Mouse (Mus musculus): ENCODE results near the gene Cryba2.

DNA sequence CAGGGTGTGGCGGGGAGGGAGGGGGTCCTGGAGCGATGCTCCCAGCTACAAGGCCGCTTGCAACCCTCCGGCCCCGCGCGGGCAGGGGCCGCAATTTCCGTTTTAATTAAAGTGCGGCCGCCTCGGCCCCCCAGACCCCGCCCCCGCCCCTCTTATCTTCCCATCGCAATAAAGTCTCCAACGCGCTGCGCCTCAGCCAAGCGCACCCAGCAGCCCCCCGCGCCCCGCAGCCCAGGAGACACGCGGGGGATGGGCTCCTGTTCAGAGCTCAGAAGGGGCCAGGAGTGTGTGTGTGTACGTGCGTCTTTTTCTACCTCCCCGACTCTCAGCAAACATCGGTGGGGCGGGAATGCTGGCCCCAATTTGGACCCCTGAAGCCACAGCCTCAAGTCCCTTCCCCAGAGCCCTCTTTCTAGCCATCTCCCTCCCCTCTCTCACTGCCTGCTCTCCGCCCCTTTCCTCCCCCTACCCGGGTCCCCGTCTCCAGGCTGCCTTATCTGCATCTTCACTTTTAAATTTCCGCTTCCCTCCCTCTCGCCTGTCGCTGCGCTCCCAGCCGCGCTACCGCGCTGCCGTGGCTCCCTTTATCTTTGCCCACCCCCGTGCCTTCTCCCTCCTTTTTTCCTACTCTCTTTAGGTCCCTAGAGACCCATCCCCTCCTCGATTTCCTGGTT, 7.4 kb downstream of the Cryba2 start, which contains the start of gene Fev:
- TF ChIP-seq CTCF (IDR thresholded peaks at IDR 0.05; ENCODE audit: low read depth): no peak
- no peak for TF ChIP-seq EP300 (IDR thresholded peaks at IDR 0.05; ENCODE audit: low read depth)

Measured in heart, postnatal 0 days (tissue).